Mouse (Mus musculus) C2C12 (cell line): ENCODE measurements around the gene Cptp.

Experiments
- CEBPB ChIP-seq: IDR thresholded peaks from one replicate; pipeline ENCODE4 v1.6.1; 2011; ENCODE audit warnings: low read depth, mild to moderate bottlenecking, control low read depth, moderate library complexity
- CTCF ChIP-seq: IDR thresholded peaks from one replicate; pipeline ENCODE4 v1.5.1; 2011; ENCODE audit not compliant: control insufficient read depth, insufficient read depth, insufficient read length
- FOSL1 ChIP-seq: IDR thresholded peaks from one replicate; pipeline ENCODE4 v1.8.0; 2011; ENCODE audit warnings: mild to moderate bottlenecking, low read length; ENCODE audit not compliant: poor library complexity, insufficient read depth, severe bottlenecking
- MAX ChIP-seq: IDR thresholded peaks from one replicate; pipeline ENCODE4 v1.6.1; 2011; ENCODE audit warnings: mild to moderate bottlenecking, control low read depth
- MYOG ChIP-seq: IDR thresholded peaks from one replicate; pipeline ENCODE4 v1.6.1; 2011; ENCODE audit not compliant: control insufficient read depth, insufficient read length; ENCODE audit errors: extremely low read depth

- TF ChIP-seq CTCF (no peak), FOSL1 (no peak), MYOG (no peak), MAX (no peak), CEBPB (no peak)
These were observed 29.7 kb downstream of the Cptp start, which contains the start of gene Mxra8 for GRCm38 (mm10) chr4:155839483-155839910.
